14 mouse cellular contexts compared by ENCODE assay signal in genomic region chr5:124217566-124218249, GRCm38 (mm10). TPM values are rescaled to one million over a fixed set of nuclear protein-coding genes. Genes with fewer than 3 reads are reported as not detected.
DNase-seq lines count a peak whose midpoint lies in the region; ATAC-seq and TF ChIP-seq lines count a peak whose summit lies in the region.
"Had no signal": no experiment of that assay in that cellular context is flagged by ENCODE, and none has a peak within 500 bp of the region (broad histone marks: within the 10 kb centered on the region; RNA-seq: fewer than 3 reads in every experiment).

No protein-coding gene starts in this region.

- no peak overlapping the region for H3K4me2 ChIP-seq in heart, embryonic 16.5 days (ENCODE audit: low read depth, low read length)
- no peak overlapping the region for H3K4me2 ChIP-seq in liver, postnatal 0 days (ENCODE audit: low read depth, low read length)
- no peak overlapping the region for H3K4me2 ChIP-seq in liver, embryonic 11.5 days
- H3K4me2 ChIP-seq in lung, postnatal 0 days (replicated peaks; ENCODE audit: low read depth, low read length), result no peak overlapping the region
- H3K4me2 ChIP-seq: hindbrain, embryonic 14.5 days; limb, embryonic 12.5 days; lung, embryonic 15.5 days had no signal

- peaks cover 93% of the 10 kb centered on the region for H3K4me1 ChIP-seq in heart, embryonic 16.5 days (ENCODE audit: control insufficient read depth, insufficient read depth, low read length)
- peaks cover 42% of the 10 kb centered on the region for H3K4me1 ChIP-seq in liver, postnatal 0 days (ENCODE audit: insufficient read depth)
- H3K4me1 ChIP-seq in liver, embryonic 11.5 days (replicated peaks; ENCODE audit: control insufficient read depth, insufficient read depth, low read length), result peaks cover 30% of the 10 kb centered on the region
- peaks cover 35% of the 10 kb centered on the region for H3K4me1 ChIP-seq in lung, postnatal 0 days (ENCODE audit: insufficient read depth, low read depth, low read length)

- 46% methylated on average over 8 of the region's 8 CpGs for WGBS in heart, embryonic 16.5 days
- 37% methylated on average over 8 of the region's 8 CpGs for WGBS in liver, postnatal 0 days (ENCODE audit: insufficient replicate concordance)
- 58% methylated on average over 8 of the region's 8 CpGs for WGBS in liver, embryonic 11.5 days
- 55% methylated on average over 8 of the region's 8 CpGs for WGBS in lung, postnatal 0 days

- no peaks in the 10 kb centered on the region for H3K27me3 ChIP-seq in heart, embryonic 16.5 days (ENCODE audit: control insufficient read depth, insufficient read depth, low read length)
- no peaks in the 10 kb centered on the region for H3K27me3 ChIP-seq in liver, postnatal 0 days (ENCODE audit: insufficient read depth, low read length)
- no peaks in the 10 kb centered on the region for H3K27me3 ChIP-seq in liver, embryonic 11.5 days (replicated peaks; ENCODE audit: control insufficient read depth, insufficient read depth, low read length)
- no peaks in the 10 kb centered on the region for H3K27me3 ChIP-seq in splenic B cell, adult 2 months (ENCODE audit: control insufficient read depth, insufficient read depth, low read length, poor library complexity, severe bottlenecking)
- H3K27me3 ChIP-seq in lung, postnatal 0 days (replicated peaks; ENCODE audit: insufficient read depth, low read length), result no peaks in the 10 kb centered on the region
- H3K27me3 ChIP-seq: limb, embryonic 12.5 days; lung, embryonic 15.5 days had no signal

- no peak for TF ChIP-seq EP300 in liver, postnatal 0 days (IDR thresholded peaks at IDR 0.05; ENCODE audit: low read depth)
- TF ChIP-seq EP300 in lung, postnatal 0 days (IDR thresholded peaks at IDR 0.05), result no peak

- H3K9me3 ChIP-seq in heart, embryonic 16.5 days (replicated peaks; ENCODE audit: control insufficient read depth, low read length), result no peaks in the 10 kb centered on the region
- H3K9me3 ChIP-seq in liver, postnatal 0 days (ENCODE audit: low read length), result no peaks in the 10 kb centered on the region
- no peaks in the 10 kb centered on the region for H3K9me3 ChIP-seq in liver, embryonic 11.5 days (ENCODE audit: control insufficient read depth, low read length)
- no peaks in the 10 kb centered on the region for H3K9me3 ChIP-seq in lung, postnatal 0 days (ENCODE audit: low read length)
- H3K9me3 ChIP-seq: limb, embryonic 12.5 days; lung, embryonic 15.5 days; midbrain, embryonic 10.5 days had no signal

- H3K4me3 ChIP-seq in heart, embryonic 16.5 days (ENCODE audit: low read length), result no peak overlapping the region
- H3K4me3 ChIP-seq in liver, postnatal 0 days (ENCODE audit: low read depth, low read length), result no peak overlapping the region
- no peak overlapping the region for H3K4me3 ChIP-seq in liver, embryonic 11.5 days (ENCODE audit: low read depth, low read length)
- no peak overlapping the region for H3K4me3 ChIP-seq in lung, postnatal 0 days (ENCODE audit: low read depth, low read length)
- H3K4me3 ChIP-seq: limb, embryonic 12.5 days; lung, embryonic 15.5 days; midbrain, embryonic 10.5 days had no signal

- H3K36me3 ChIP-seq in heart, embryonic 16.5 days (ENCODE audit: control insufficient read depth, insufficient read depth), result peaks cover 5% of the 10 kb centered on the region; the same call in 1 of the 2 replicates
- H3K36me3 ChIP-seq in liver, postnatal 0 days (replicated peaks; ENCODE audit: insufficient read depth, low read length), result 0 out of 2 replicates have a peak, but pooled peaks cover 2% of the 10 kb centered on the region
- peaks cover 5% of the 10 kb centered on the region; the same call in 1 of the 2 replicates for H3K36me3 ChIP-seq in liver, embryonic 11.5 days (ENCODE audit: control insufficient read depth, insufficient read depth, low read length)
- no peaks in the 10 kb centered on the region for H3K36me3 ChIP-seq in splenic B cell, adult 2 months (ENCODE audit: control insufficient read depth, insufficient read depth, low read length, poor library complexity, severe bottlenecking)
- H3K36me3 ChIP-seq in lung, postnatal 0 days (ENCODE audit: insufficient read depth, low read length), result no peaks in the 10 kb centered on the region
- H3K36me3 ChIP-seq: limb, embryonic 12.5 days; lung, embryonic 15.5 days had no signal

- no peak for DNase-seq in heart, adult 8-10 months (ENCODE audit: low spot score)
- DNase-seq in liver, postnatal 0 days, result no peak
- DNase-seq in liver, embryonic 11.5 days (ENCODE audit: low spot score), result no peak
- DNase-seq in layer of hippocampus, adult 9-11 months, result peak; percentile 77
- DNase-seq in splenic B cell, adult 2 months (ENCODE audit: low read depth, low spot score), result peak; percentile 32
- no peak for DNase-seq in lung, postnatal 0 days (ENCODE audit: low spot score)
- DNase-seq: adrenal gland, postnatal 14 days; cerebellum, adult 11-12 months; embryo, embryonic 11 days had no signal

- TF ChIP-seq CTCF in liver, postnatal 0 days (IDR thresholded peaks at IDR 0.05; ENCODE audit: low read depth), result no peak
- TF ChIP-seq CTCF in lung, postnatal 0 days (IDR thresholded peaks at IDR 0.05), result no peak

- no peak for ATAC-seq in heart, embryonic 16.5 days (replicated peaks; ENCODE audit: extremely low read depth, insufficient read depth, low FRiP score)
- no peak for ATAC-seq in liver, postnatal 0 days
- ATAC-seq in liver, embryonic 11.5 days (replicated peaks; ENCODE audit: low FRiP score), result no peak
- ATAC-seq in lung, postnatal 0 days, result no peak

- peak overlapping the region; percentile 91 for H3K27ac ChIP-seq in heart, embryonic 16.5 days (ENCODE audit: low read length)
- 0 out of 2 replicates have a peak overlapping the region, but pooled peaks have one; percentile 16 for H3K27ac ChIP-seq in liver, postnatal 0 days (ENCODE audit: low read depth)
- H3K27ac ChIP-seq in liver, embryonic 11.5 days (ENCODE audit: low read depth, low read length), result no peak overlapping the region
- H3K27ac ChIP-seq in lung, postnatal 0 days (ENCODE audit: low read length), result no peak overlapping the region
- H3K27ac ChIP-seq: hindbrain, embryonic 14.5 days; limb, embryonic 12.5 days; lung, embryonic 15.5 days; midbrain, embryonic 10.5 days had no signal

- peak overlapping the region; percentile 64 for H3K9ac ChIP-seq in heart, embryonic 16.5 days (ENCODE audit: low read length)
- no peak overlapping the region for H3K9ac ChIP-seq in liver, postnatal 0 days (replicated peaks)
- no peak overlapping the region for H3K9ac ChIP-seq in liver, embryonic 11.5 days (ENCODE audit: low read depth, low read length)
- no peak overlapping the region for H3K9ac ChIP-seq in lung, postnatal 0 days (replicated peaks; ENCODE audit: low read depth)
- H3K9ac ChIP-seq: hindbrain, embryonic 14.5 days; limb, embryonic 12.5 days; lung, embryonic 15.5 days had no signal

RNA-seq across cellular contexts. Expression of gene Pitpnm2, which starts 31.9 kb away (rescaled TPM):
- polyA plus RNA-seq in heart, embryonic 16.5 days (2015; fragmentation: Nextera tagmentation; extraction: Ambion mirVana), result 6.9 and 7.3 TPM in 2 replicates
- total RNA-seq in heart, adult 8-10 months (2022), result 10 to 100 TPM; 39.8 to 52.2 (median 44.5) TPM
- 2.1 and 2.4 TPM in 2 replicates for polyA plus RNA-seq in liver, postnatal 0 days (2015; fragmentation: Nextera tagmentation; extraction: Ambion mirVana)
- 5.1 and 5.9 TPM in 2 replicates for polyA plus RNA-seq in liver, embryonic 11.5 days (2014; fragmentation: Nextera tagmentation; extraction: Ambion mirVana)
- 9.2 and 10.5 TPM in 2 replicates for polyA plus RNA-seq in lung, postnatal 0 days (2015; fragmentation: Nextera tagmentation; extraction: Ambion mirVana)

Comparison
In these comparisons a context has a peak if more than half of its experiments do, and no peak if none do; other contexts are left out.
1. H3K27ac ChIP-seq: peak in heart, embryonic 16.5 days (single experiment) and liver, postnatal 0 days (single experiment); none in liver, embryonic 11.5 days (single experiment) and lung, postnatal 0 days (single experiment).
2. DNase-seq: peak in layer of hippocampus, adult 9-11 months (single experiment) and splenic B cell, adult 2 months (single experiment); none in heart, adult 8-10 months (single experiment), liver, postnatal 0 days (single experiment), liver, embryonic 11.5 days (single experiment) and lung, postnatal 0 days (single experiment).